Mouse (Mus musculus): Measurements from ENCODE around the gene Ccr10. TPM values are rescaled to one million over a fixed set of nuclear protein-coding genes. Genes with fewer than 3 reads are reported as not detected.

The Ccr10 gene
- total and polyA plus RNA-seq, 3 experiments, result 0.14 TPM; not detected in 2

Small RNA genes lying within 50 kb of the gene (microRNA-seq; reads per million reads assigned to microRNA genes)
- gene Gm27626, result 0 to 0.77 reads per million in 2 experiments

Other genes with a start within 250 kb of the Ccr10 start
- gene Stat3, start 235.9 kb downstream of the Ccr10 start, total RNA-seq (2021), result 10 to 100 TPM; 93.0 to 94.7 TPM
- 85.8 and 134 TPM in 2 replicates for gene Stat3, start 235.9 kb downstream of the Ccr10 start, polyA plus RNA-seq (2012; rRNA removed)
- gene Cavin1, start 204.6 kb downstream of the Ccr10 start, total RNA-seq (2021), result 100 to 1,000 TPM; 219 to 225 TPM
- gene Cavin1, start 204.6 kb downstream of the Ccr10 start, polyA plus RNA-seq (2012; rRNA removed), result 114 and 135 TPM in 2 replicates
- 10 to 100 TPM; 89.6 to 92.6 TPM for gene Atp6v0a1, start 166.0 kb downstream of the Ccr10 start, total RNA-seq (2021)
- 77.4 and 85.9 TPM in 2 replicates for gene Atp6v0a1, start 166.0 kb downstream of the Ccr10 start, polyA plus RNA-seq (2012; rRNA removed)
- gene Naglu, start 105.4 kb downstream of the Ccr10 start, total RNA-seq (2021), result 1 to 10 TPM; 7.4 to 8.3 TPM
- gene Naglu, start 105.4 kb downstream of the Ccr10 start, polyA plus RNA-seq (2012; rRNA removed), result 11.0 and 14.3 TPM in 2 replicates
- gene Hsd17b1, start 97.0 kb downstream of the Ccr10 start, total RNA-seq (2021), result under 1 TPM; 0.47 to 0.70 TPM
- gene Hsd17b1, start 97.0 kb downstream of the Ccr10 start, polyA plus RNA-seq (2012; rRNA removed), result 0.32 and 0.55 TPM in 2 replicates
- 10 to 100 TPM; 15.8 to 17.5 TPM for gene Coasy, start 92.9 kb downstream of the Ccr10 start, total RNA-seq (2021)
- 22.1 and 24.6 TPM in 2 replicates for gene Coasy, start 92.9 kb downstream of the Ccr10 start, polyA plus RNA-seq (2012; rRNA removed)
- gene Mlx, start 88.2 kb downstream of the Ccr10 start, total RNA-seq (2021), result 10 to 100 TPM; 18.1 to 21.3 TPM
- gene Mlx, start 88.2 kb downstream of the Ccr10 start, polyA plus RNA-seq (2012; rRNA removed), result 23.0 and 45.2 TPM in 2 replicates
- gene Psmc3ip, start 80.0 kb downstream of the Ccr10 start, total RNA-seq (2021), result 1 to 10 TPM; 1.6 to 2.7 TPM
- 1.1 and 1.3 TPM in 2 replicates for gene Psmc3ip, start 80.0 kb downstream of the Ccr10 start, polyA plus RNA-seq (2012; rRNA removed)
- gene Retreg3, start 55.5 kb downstream of the Ccr10 start, total RNA-seq (2021), result 10 to 100 TPM; 28.5 to 31.0 TPM
- gene Retreg3, start 55.5 kb downstream of the Ccr10 start, polyA plus RNA-seq (2012; rRNA removed), result 31.8 and 53.1 TPM in 2 replicates
- 10 to 100 TPM; 22.7 to 23.6 TPM for gene Tubg1, start 55.5 kb downstream of the Ccr10 start, total RNA-seq (2021)
- gene Tubg1, start 55.5 kb downstream of the Ccr10 start, polyA plus RNA-seq (2012; rRNA removed), result 14.2 and 17.2 TPM in 2 replicates
- 1 to 10 TPM; 3.5 TPM for gene Tubg2, start 19.5 kb downstream of the Ccr10 start, total RNA-seq (2021)
- gene Tubg2, start 19.5 kb downstream of the Ccr10 start, polyA plus RNA-seq (2012; rRNA removed), result 2.1 and 2.9 TPM in 2 replicates
- 1 to 10 TPM; 1.3 to 1.5 TPM for gene Cntnap1, start 4.9 kb downstream of the Ccr10 start, total RNA-seq (2021)
- 3.1 and 4.0 TPM in 2 replicates for gene Cntnap1, start 4.9 kb downstream of the Ccr10 start, polyA plus RNA-seq (2012; rRNA removed)
- 10 to 100 TPM; 14.3 to 28.1 TPM for gene Plekhh3, start 4.1 kb downstream of the Ccr10 start, total RNA-seq (2021)
- gene Plekhh3, start 4.1 kb downstream of the Ccr10 start, polyA plus RNA-seq (2012; rRNA removed), result 24.4 and 26.7 TPM in 2 replicates
- 10 to 100 TPM; 29.8 to 31.4 TPM for gene Ezh1, start 51.0 kb upstream of the Ccr10 start, total RNA-seq (2021)
- 26.1 and 34.1 TPM in 2 replicates for gene Ezh1, start 51.0 kb upstream of the Ccr10 start, polyA plus RNA-seq (2012; rRNA removed)
- 10 to 100 TPM; 89.1 to 90.3 TPM for gene Ramp2, start 70.6 kb upstream of the Ccr10 start, total RNA-seq (2021)
- 130 and 172 TPM in 2 replicates for gene Ramp2, start 70.6 kb upstream of the Ccr10 start, polyA plus RNA-seq (2012; rRNA removed)
- gene Vps25, start 78.3 kb upstream of the Ccr10 start, total RNA-seq (2021), result 10 to 100 TPM; 82.5 to 90.1 TPM
- gene Vps25, start 78.3 kb upstream of the Ccr10 start, polyA plus RNA-seq (2012; rRNA removed), result 83.2 and 96.8 TPM in 2 replicates
- 10 to 100 TPM in 1 of 2 experiments, 1 to 10 TPM in 1; 9.2 to 12.6 TPM for gene Wnk4, start 85.1 kb upstream of the Ccr10 start, total RNA-seq (2021)
- gene Wnk4, start 85.1 kb upstream of the Ccr10 start, polyA plus RNA-seq (2012; rRNA removed), result 12.1 and 13.9 TPM in 2 replicates
- under 1 TPM; 0.23 to 0.36 TPM for gene Cntd1, start 103.6 kb upstream of the Ccr10 start, total RNA-seq (2021)
- gene Cntd1, start 103.6 kb upstream of the Ccr10 start, polyA plus RNA-seq (2012; rRNA removed), result 0.06 and 0.12 TPM in 2 replicates
- gene Coa3, start 103.7 kb upstream of the Ccr10 start, total RNA-seq (2021), result 100 to 1,000 TPM in 1 of 2 experiments, 10 to 100 TPM in 1; 88.4 to 101 TPM
- gene Coa3, start 103.7 kb upstream of the Ccr10 start, polyA plus RNA-seq (2012; rRNA removed), result 153 and 302 TPM in 2 replicates
- gene Becn1, start 126.8 kb upstream of the Ccr10 start, total RNA-seq (2021), result 10 to 100 TPM; 86.3 to 86.5 TPM
- gene Becn1, start 126.8 kb upstream of the Ccr10 start, polyA plus RNA-seq (2012; rRNA removed), result 36.1 and 43.7 TPM in 2 replicates
- 100 to 1,000 TPM in 1 of 2 experiments, 10 to 100 TPM in 1; 81.9 to 112 TPM for gene Psme3, start 140.8 kb upstream of the Ccr10 start, total RNA-seq (2021)
- gene Psme3, start 140.8 kb upstream of the Ccr10 start, polyA plus RNA-seq (2012; rRNA removed), result 55.5 and 69.1 TPM in 2 replicates
- gene Aoc2, start 149.6 kb upstream of the Ccr10 start, total RNA-seq (2021), result 1 to 10 TPM; 1.6 to 2.2 TPM
- 1.9 and 2.3 TPM in 2 replicates for gene Aoc2, start 149.6 kb upstream of the Ccr10 start, polyA plus RNA-seq (2012; rRNA removed)
- gene Aoc3, start 155.2 kb upstream of the Ccr10 start, total RNA-seq (2021), result 10 to 100 TPM; 11.5 to 13.3 TPM
- 21.8 and 22.0 TPM in 2 replicates for gene Aoc3, start 155.2 kb upstream of the Ccr10 start, polyA plus RNA-seq (2012; rRNA removed)
- gene G6pc, start 192.1 kb upstream of the Ccr10 start, total RNA-seq (2021), result not detected
- gene G6pc, start 192.1 kb upstream of the Ccr10 start, polyA plus RNA-seq (2012; rRNA removed), result 0.15 TPM in 1 of 2 replicates, not detected in the other
- 10 to 100 TPM; 19.5 to 23.4 TPM for gene Aarsd1, start 242.2 kb upstream of the Ccr10 start, total RNA-seq (2021)
- gene Aarsd1, start 242.2 kb upstream of the Ccr10 start, polyA plus RNA-seq (2012; rRNA removed), result 23.0 and 28.0 TPM in 2 replicates
- 10 to 100 TPM in 1 of 2 experiments, 1 to 10 TPM in 1; 5.1 to 10.2 TPM for gene Gm27029, start 249.4 kb upstream of the Ccr10 start, total RNA-seq (2021)
- gene Gm27029, start 249.4 kb upstream of the Ccr10 start, polyA plus RNA-seq (2012; rRNA removed), result 1.3 and 2.4 TPM in 2 replicates
- 10 to 100 TPM; 10.1 to 12.1 TPM for gene Rundc1, start 249.6 kb upstream of the Ccr10 start, total RNA-seq (2021)
- gene Rundc1, start 249.6 kb upstream of the Ccr10 start, polyA plus RNA-seq (2012; rRNA removed), result 12.0 and 14.7 TPM in 2 replicates
- gene Ptges3l, start 249.9 kb upstream of the Ccr10 start, total RNA-seq (2021), result 10 to 100 TPM; 50.6 to 58.3 TPM
- gene Ptges3l, start 249.9 kb upstream of the Ccr10 start, polyA plus RNA-seq (2012; rRNA removed), result 56.8 and 81.6 TPM in 2 replicates

Data from heart, adult 2 months (tissue).